Comparison of ENCODE assay signal across 30 mouse cellular contexts in the genomic region with DNA sequence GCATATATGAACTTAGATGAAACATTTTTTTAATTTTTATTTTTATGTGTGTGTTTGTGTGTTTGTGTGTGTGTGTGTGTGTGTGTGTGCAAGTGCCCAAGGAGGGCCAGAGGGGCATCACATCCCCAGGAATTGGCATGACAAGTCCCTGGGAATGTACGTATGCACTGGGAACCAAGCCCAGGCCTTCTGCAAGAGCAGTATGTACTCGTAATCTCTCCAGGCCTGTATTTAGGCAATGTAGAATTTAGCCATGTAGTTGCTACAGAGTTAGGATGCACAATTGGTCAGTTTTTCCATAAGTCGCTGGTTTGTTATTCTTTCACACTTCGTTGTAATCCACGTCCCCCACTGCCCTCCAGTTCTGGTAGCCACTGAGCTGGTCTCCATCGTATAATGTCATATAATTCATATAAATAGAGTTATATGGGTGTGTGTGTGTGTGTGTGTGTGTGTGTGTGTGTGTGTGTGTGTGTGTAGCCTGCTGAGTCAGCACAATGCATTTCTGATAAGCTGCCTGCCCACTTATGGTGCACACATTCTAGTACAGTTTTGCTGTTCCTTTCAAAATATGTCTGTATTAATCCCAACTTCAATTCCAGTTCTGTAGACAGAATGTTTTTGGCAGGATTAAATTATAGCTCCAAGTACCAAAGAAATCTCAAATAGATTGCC. TPM values are rescaled to one million over a fixed set of nuclear protein-coding genes. Genes with fewer than 3 reads are reported as not detected.
DNase-seq lines count a peak whose midpoint lies in the region; ATAC-seq and TF ChIP-seq lines count a peak whose summit lies in the region.
"Had no signal": no experiment of that assay in that cellular context is flagged by ENCODE, and none has a peak within 500 bp of the region (broad histone marks: within the 10 kb centered on the region; RNA-seq: fewer than 3 reads in every experiment).

No protein-coding gene starts in this region.

- H3K4me2 ChIP-seq in heart, embryonic 16.5 days (ENCODE audit: low read depth, low read length), result no peak overlapping the region
- no peak overlapping the region for H3K4me2 ChIP-seq in limb, embryonic 15.5 days
- H3K4me2 ChIP-seq: hindbrain, embryonic 12.5 days; intestine, embryonic 15.5 days; limb, embryonic 12.5 days; liver, embryonic 11.5 days; midbrain, embryonic 12.5 days; neural tube, embryonic 12.5 days had no signal

- H3K9me3 ChIP-seq in heart, embryonic 16.5 days (replicated peaks; ENCODE audit: control insufficient read depth, low read length), result no peaks in the 10 kb centered on the region
- no peaks in the 10 kb centered on the region for H3K9me3 ChIP-seq in limb, embryonic 15.5 days
- H3K9me3 ChIP-seq in limb, embryonic 10.5 days (replicated peaks), result no peaks in the 10 kb centered on the region
- H3K9me3 ChIP-seq: hindbrain, embryonic 12.5 days; intestine, embryonic 15.5 days; limb, embryonic 12.5 days; megakaryocyte, embryonic 14.5 days; midbrain, embryonic 12.5 days; neural tube, embryonic 12.5 days had no signal

- intact Hi-C loops in gastrocnemius, adult 2 months (cut with DNase I), result no loop called here
- intact Hi-C loops in gastrocnemius, postnatal 36 days (cut with DNase I), result no loop called here
- intact Hi-C loops in heart, postnatal 36 days (cut with DNase I), result no loop called here

- WGBS in heart, embryonic 16.5 days, result 66% methylated on average over 6 of the region's 6 CpGs
- WGBS in limb, embryonic 15.5 days, result 65% methylated on average over 6 of the region's 6 CpGs
- 91% methylated on average over 6 of the region's 6 CpGs for whole genome bisulfite sequencing in limb, embryonic 10.5 days

- no peak overlapping the region for H3K4me3 ChIP-seq in gastrocnemius, adult 2 months
- no peak overlapping the region for H3K4me3 ChIP-seq in heart, embryonic 16.5 days (ENCODE audit: low read length)
- H3K4me3 ChIP-seq in limb, embryonic 15.5 days, result no peak overlapping the region
- H3K4me3 ChIP-seq in limb, embryonic 10.5 days, result no peak overlapping the region
- H3K4me3 ChIP-seq: hindbrain, embryonic 12.5 days; intestine, embryonic 15.5 days; limb, embryonic 12.5 days; megakaryocyte, embryonic 14.5 days; midbrain, embryonic 12.5 days; myocyte; neural tube, embryonic 12.5 days had no signal

- peak; percentile 55; the same call in 1 of the 2 replicates for ATAC-seq in heart, embryonic 16.5 days (replicated peaks; ENCODE audit: extremely low read depth, insufficient read depth, low FRiP score)
- ATAC-seq in limb, embryonic 15.5 days (ENCODE audit: insufficient number of reproducible peaks, low FRiP score, low TSS enrichment, low read depth), result no peak
- ATAC-seq: forebrain, embryonic 14.5 days; hindbrain, postnatal 0 days; intestine, embryonic 15.5 days; Patski had no signal

- no peaks in the 10 kb centered on the region for H3K27me3 ChIP-seq in heart, embryonic 16.5 days (ENCODE audit: control insufficient read depth, insufficient read depth, low read length)
- H3K27me3 ChIP-seq in limb, embryonic 15.5 days, result no peaks in the 10 kb centered on the region
- no peaks in the 10 kb centered on the region for H3K27me3 ChIP-seq in limb, embryonic 10.5 days (ENCODE audit: low read depth, poor library complexity, severe bottlenecking)
- H3K27me3 ChIP-seq: hindbrain, embryonic 12.5 days; intestine, embryonic 15.5 days; limb, embryonic 12.5 days; midbrain, embryonic 12.5 days; neural tube, embryonic 12.5 days; Patski had no signal

- no peak overlapping the region for H3K9ac ChIP-seq in heart, embryonic 16.5 days (ENCODE audit: low read length)
- H3K9ac ChIP-seq in limb, embryonic 15.5 days, result no peak overlapping the region
- H3K9ac ChIP-seq: hindbrain, embryonic 12.5 days; intestine, embryonic 15.5 days; limb, embryonic 12.5 days; midbrain, embryonic 12.5 days; neural tube, embryonic 12.5 days had no signal

- no peak for DNase-seq in gastrocnemius, adult 2 months
- DNase-seq in gastrocnemius, postnatal 36 days, result no peak
- DNase-seq in heart, postnatal 36 days, result no peak
- no peak for DNase-seq in limb, embryonic 10.5 days (ENCODE audit: low spot score)
- peak; percentile 24 for DNase-seq in NIH3T3 (ENCODE audit: low read depth)
- no peak for DNase-seq in frontal cortex, postnatal 36 days (ENCODE audit: low spot score in 2 of 2)
- DNase-seq: adrenal gland, postnatal 10 days; cerebellum, adult 9-10 months; cerebellum, postnatal 36 days; kidney, adult 8-10 months; layer of hippocampus, adult 9-11 months; lung, postnatal 4 days; right cerebral cortex, postnatal 4 days; thymus, adult 18-20 months; thymus, postnatal 4 days had no signal

- H3K36me3 ChIP-seq in heart, embryonic 16.5 days (ENCODE audit: control insufficient read depth, insufficient read depth), result no peaks in the 10 kb centered on the region
- peaks cover 3% of the 10 kb centered on the region for H3K36me3 ChIP-seq in limb, embryonic 15.5 days
- no peaks in the 10 kb centered on the region for H3K36me3 ChIP-seq in limb, embryonic 10.5 days
- H3K36me3 ChIP-seq: hindbrain, embryonic 12.5 days; intestine, embryonic 15.5 days; limb, embryonic 12.5 days; midbrain, embryonic 12.5 days; neural tube, embryonic 12.5 days had no signal

- H3K27ac ChIP-seq in gastrocnemius, adult 2 months, result peak overlapping the region; percentile 53
- H3K27ac ChIP-seq in heart, embryonic 16.5 days (ENCODE audit: low read length), result no peak overlapping the region
- H3K27ac ChIP-seq in limb, embryonic 15.5 days, result 0 out of 2 replicates have a peak overlapping the region, but pooled peaks have one; percentile 12
- no peak overlapping the region for H3K27ac ChIP-seq in limb, embryonic 10.5 days
- H3K27ac ChIP-seq: hindbrain, embryonic 12.5 days; hindbrain, postnatal 0 days; intestine, embryonic 15.5 days; kidney, postnatal 0 days; limb, embryonic 12.5 days; midbrain, embryonic 12.5 days; neural tube, embryonic 12.5 days; stomach, postnatal 0 days had no signal

- TF ChIP-seq CTCF in gastrocnemius, adult 2 months (IDR thresholded peaks at IDR 0.05), result no peak

- peaks cover 18% of the 10 kb centered on the region for H3K4me1 ChIP-seq in heart, embryonic 16.5 days (ENCODE audit: control insufficient read depth, insufficient read depth, low read length)
- no peaks in the 10 kb centered on the region for H3K4me1 ChIP-seq in limb, embryonic 15.5 days
- H3K4me1 ChIP-seq in limb, embryonic 10.5 days, result peaks cover 27% of the 10 kb centered on the region
- H3K4me1 ChIP-seq: hindbrain, embryonic 12.5 days; intestine, embryonic 15.5 days; limb, embryonic 12.5 days; megakaryocyte, embryonic 14.5 days; midbrain, embryonic 12.5 days; neural tube, embryonic 12.5 days had no signal

RNA-seq across cellular contexts. Expression of gene Plpp1, which starts 22.8 kb away (rescaled TPM):
- 10 to 100 TPM; 35.6 to 49.4 TPM for total RNA-seq in gastrocnemius, adult 2 months (2021)
- 10 to 100 TPM; 34.2 to 42.7 TPM for total RNA-seq in gastrocnemius, postnatal 36 days (2021)
- 59.3 and 63.2 TPM in 2 replicates for polyA plus RNA-seq in heart, embryonic 16.5 days (2015; fragmentation: Nextera tagmentation; extraction: Ambion mirVana)
- 10 to 100 TPM; 54.6 to 63.8 TPM for total RNA-seq in heart, postnatal 36 days (2021)
- 90.5 and 109 TPM in 2 replicates for polyA plus RNA-seq in limb, embryonic 15.5 days (2015; fragmentation: Nextera tagmentation; extraction: Ambion mirVana)
- 17.6 and 22.5 TPM in 2 replicates for polyA plus RNA-seq in limb, embryonic 10.5 days (2016; fragmentation: Nextera tagmentation; extraction: Ambion mirVana)

Comparison
In these comparisons a context has a peak if more than half of its experiments do, and no peak if none do; other contexts are left out.
1. H3K27ac ChIP-seq: peak in gastrocnemius, adult 2 months (single experiment) and limb, embryonic 15.5 days (single experiment); none in heart, embryonic 16.5 days (single experiment) and limb, embryonic 10.5 days (single experiment).